Mouse (Mus musculus): ENCODE data around the gene Tmem63c. TPM values are rescaled to one million over a fixed set of nuclear protein-coding genes. Genes with fewer than 3 reads are reported as not detected.
A peak's percentile ranks its signal among the peaks of the same experiment; 100 is the strongest.

The Tmem63c gene
- polyA plus RNA-seq, 2 experiments, result 0.10 TPM; not detected in 1

GRCm38 (mm10) chr12:87000151-87000839 is 20.8 kb upstream of the Tmem63c start:
- no peaks in the 10 kb centered on the region for H3K27me3 ChIP-seq (ENCODE audit: control insufficient read depth, insufficient read depth, low read length)
- H3K4me3 ChIP-seq (replicated peaks; ENCODE audit: low read length), result no peak overlapping the region
- no peak overlapping the region for H3K4me2 ChIP-seq (replicated peaks; ENCODE audit: low read depth, low read length, severe bottlenecking)
- ATAC-seq (ENCODE audit: low FRiP score, low read depth) (no peak), DNase-seq (ENCODE audit: low spot score) (peak; percentile 85)
- no peak overlapping the region for H3K9ac ChIP-seq (ENCODE audit: low read depth, low read length, severe bottlenecking)
- no peak for TF ChIP-seq POLR2A (IDR thresholded peaks at IDR 0.05; ENCODE audit: borderline replicate concordance, extremely low read depth, insufficient read depth, insufficient read length)
- H3K9me3 ChIP-seq (ENCODE audit: control insufficient read depth, low read length), result no peaks in the 10 kb centered on the region
- WGBS, result 42% methylated on average over 5 of the region's 5 CpGs
- H3K36me3 ChIP-seq (ENCODE audit: control insufficient read depth, insufficient read depth, low read length), result no peaks in the 10 kb centered on the region
- H3K27ac ChIP-seq (replicated peaks; ENCODE audit: low read depth, low read length), result no peak overlapping the region
- no peaks in the 10 kb centered on the region for H3K4me1 ChIP-seq (ENCODE audit: control insufficient read depth, insufficient read depth, low read length)

- ATAC-seq (ENCODE audit: low FRiP score, low read depth), result no peak
These were observed 20.3 kb upstream of the Tmem63c start for GRCm38 (mm10) chr12:87000840-87001176.

DNA sequence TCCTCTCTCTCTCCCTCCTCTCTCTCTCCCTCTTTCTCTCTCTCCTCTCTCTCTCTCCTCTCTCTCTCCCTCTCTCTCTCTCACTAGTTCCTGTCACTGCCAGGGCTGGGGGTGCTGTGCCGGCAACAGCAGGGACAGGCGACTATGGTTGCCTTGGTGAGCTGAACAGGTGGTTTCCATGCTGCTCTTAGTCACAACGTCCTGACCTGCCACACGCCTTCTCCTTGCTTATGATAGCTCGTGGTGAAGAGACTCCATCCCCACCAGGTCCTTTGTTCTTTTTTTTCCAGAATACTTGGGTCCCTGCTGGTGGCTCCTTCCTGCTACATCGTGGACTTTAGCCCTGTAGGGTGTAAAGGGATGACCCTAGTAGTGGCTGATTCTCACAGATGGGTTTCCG is 18.9 kb upstream of the Tmem63c start:
- ATAC-seq (ENCODE audit: low FRiP score, low read depth), result no peak
- no peaks in the 10 kb centered on the region for H3K9me3 ChIP-seq (ENCODE audit: control insufficient read depth, low read length)
- no peak for TF ChIP-seq POLR2A (IDR thresholded peaks at IDR 0.05; ENCODE audit: borderline replicate concordance, extremely low read depth, insufficient read depth, insufficient read length)
- no peak overlapping the region for H3K9ac ChIP-seq (ENCODE audit: low read depth, low read length, severe bottlenecking)
- no peaks in the 10 kb centered on the region for H3K36me3 ChIP-seq (ENCODE audit: control insufficient read depth, insufficient read depth, low read length)
- H3K4me3 ChIP-seq (replicated peaks; ENCODE audit: low read length), result no peak overlapping the region
- H3K27ac ChIP-seq (replicated peaks; ENCODE audit: low read depth, low read length), result no peak overlapping the region
- no peak for DNase-seq (ENCODE audit: low spot score)
- H3K4me2 ChIP-seq (replicated peaks; ENCODE audit: low read depth, low read length, severe bottlenecking), result no peak overlapping the region
- H3K4me1 ChIP-seq (ENCODE audit: control insufficient read depth, insufficient read depth, low read length), result no peaks in the 10 kb centered on the region
- WGBS, result 54% methylated on average over 7 of the region's 7 CpGs
- H3K27me3 ChIP-seq (ENCODE audit: control insufficient read depth, insufficient read depth, low read length), result no peaks in the 10 kb centered on the region

More at GRCm38 (mm10) chr12:87000840-87001176, 20.3 kb upstream of the Tmem63c start:
- no peak overlapping the region for H3K27ac ChIP-seq (replicated peaks; ENCODE audit: low read depth, low read length)
- TF ChIP-seq POLR2A (IDR thresholded peaks at IDR 0.05; ENCODE audit: borderline replicate concordance, extremely low read depth, insufficient read depth, insufficient read length), result no peak
- H3K9ac ChIP-seq (ENCODE audit: low read depth, low read length, severe bottlenecking), result no peak overlapping the region
- no peak overlapping the region for H3K4me3 ChIP-seq (replicated peaks; ENCODE audit: low read length)
- H3K36me3 ChIP-seq (ENCODE audit: control insufficient read depth, insufficient read depth, low read length), result no peaks in the 10 kb centered on the region
- no peak for DNase-seq (ENCODE audit: low spot score)
- H3K9me3 ChIP-seq (ENCODE audit: control insufficient read depth, low read length), result no peaks in the 10 kb centered on the region
- H3K27me3 ChIP-seq (ENCODE audit: control insufficient read depth, insufficient read depth, low read length), result no peaks in the 10 kb centered on the region
- no peaks in the 10 kb centered on the region for H3K4me1 ChIP-seq (ENCODE audit: control insufficient read depth, insufficient read depth, low read length)
- no peak overlapping the region for H3K4me2 ChIP-seq (replicated peaks; ENCODE audit: low read depth, low read length, severe bottlenecking)
- 40% methylated on average over 6 of the region's 6 CpGs for WGBS

- WGBS, result 74% methylated on average over 7 of the region's 7 CpGs
- ATAC-seq (ENCODE audit: low FRiP score, low read depth) (no peak), DNase-seq (ENCODE audit: low spot score) (no peak)
- Histone ChIP-seq H3K36me3 (ENCODE audit: control insufficient read depth, insufficient read depth, low read length) (no peaks in the 10 kb centered on the region), H3K27me3 (ENCODE audit: control insufficient read depth, insufficient read depth, low read length) (no peaks in the 10 kb centered on the region), H3K4me2 (replicated peaks; ENCODE audit: low read depth, low read length, severe bottlenecking) (no peak overlapping the region), H3K27ac (replicated peaks; ENCODE audit: low read depth, low read length) (no peak overlapping the region), H3K4me3 (replicated peaks; ENCODE audit: low read length) (no peak overlapping the region), H3K4me1 (ENCODE audit: control insufficient read depth, insufficient read depth, low read length) (no peaks in the 10 kb centered on the region), H3K9me3 (ENCODE audit: control insufficient read depth, low read length) (no peaks in the 10 kb centered on the region), H3K9ac (ENCODE audit: low read depth, low read length, severe bottlenecking) (no peak overlapping the region)
- no peak for TF ChIP-seq POLR2A (IDR thresholded peaks at IDR 0.05; ENCODE audit: borderline replicate concordance, extremely low read depth, insufficient read depth, insufficient read length)
These were observed 18.3 kb upstream of the Tmem63c start for GRCm38 (mm10) chr12:87002815-87003214.

DNA sequence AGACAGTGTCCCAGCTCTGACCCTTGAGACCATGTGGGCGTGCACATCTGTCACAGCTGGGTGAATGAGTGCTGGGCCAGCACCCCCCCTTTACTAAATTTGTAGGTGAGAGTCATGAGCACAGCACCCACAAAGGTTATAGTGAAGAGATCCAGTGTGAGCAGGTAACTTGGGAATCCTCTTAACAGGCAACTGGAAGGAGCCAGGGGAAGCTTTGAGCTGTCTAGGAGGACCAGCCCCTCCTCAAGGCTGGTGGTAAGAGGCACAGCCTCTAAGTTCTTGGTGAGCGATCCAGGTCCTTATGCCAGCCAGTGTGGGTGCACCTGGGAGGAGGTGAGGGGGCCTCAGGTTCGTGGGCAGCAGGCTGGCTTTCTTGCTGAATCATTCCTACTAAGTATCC is 17.5 kb upstream of the Tmem63c start:
- 46% methylated on average over 3 of the region's 3 CpGs for WGBS
- H3K27ac ChIP-seq (replicated peaks; ENCODE audit: low read depth, low read length), result no peak overlapping the region
- no peaks in the 10 kb centered on the region for H3K9me3 ChIP-seq (ENCODE audit: control insufficient read depth, low read length)
- ATAC-seq (ENCODE audit: low FRiP score, low read depth), result no peak
- H3K27me3 ChIP-seq (ENCODE audit: control insufficient read depth, insufficient read depth, low read length), result no peaks in the 10 kb centered on the region
- H3K9ac ChIP-seq (ENCODE audit: low read depth, low read length, severe bottlenecking), result no peak overlapping the region
- TF ChIP-seq POLR2A (IDR thresholded peaks at IDR 0.05; ENCODE audit: borderline replicate concordance, extremely low read depth, insufficient read depth, insufficient read length), result no peak
- H3K4me2 ChIP-seq (replicated peaks; ENCODE audit: low read depth, low read length, severe bottlenecking), result no peak overlapping the region
- H3K36me3 ChIP-seq (ENCODE audit: control insufficient read depth, insufficient read depth, low read length), result no peaks in the 10 kb centered on the region
- H3K4me1 ChIP-seq (ENCODE audit: control insufficient read depth, insufficient read depth, low read length), result no peaks in the 10 kb centered on the region
- DNase-seq (ENCODE audit: low spot score), result no peak
- H3K4me3 ChIP-seq (replicated peaks; ENCODE audit: low read length), result no peak overlapping the region

Measured in limb, embryonic 14.5 days (tissue).